Mouse (Mus musculus) spleen, adult 12 weeks (tissue): Measurements from ENCODE around the gene Ccdc8.

Source experiments
- DNase-seq: peaks from one replicate; pipeline ENCODE4 v3.0.0; 2022; ENCODE audit warnings: low spot score

The Ccdc8 gene

GRCm38 (mm10) chr7:17010010-17010347 is 17.5 kb downstream of the Ccdc8 start:
- DNase-seq, result no peak

- no peak for DNase-seq
Observed at GRCm38 (mm10) chr7:17011909-17012590, 19.5 kb downstream of the Ccdc8 start.

GRCm38 (mm10) chr7:17015381-17015780 is 22.9 kb downstream of the Ccdc8 start:
- no peak for DNase-seq

- DNase-seq, result no peak
Observed at GRCm38 (mm10) chr7:17017036-17017435, 24.5 kb downstream of the Ccdc8 start.

GRCm38 (mm10) chr7:17017921-17018320 is 25.4 kb downstream of the Ccdc8 start:
- DNase-seq, result no peak

- no peak for DNase-seq
Observed at GRCm38 (mm10) chr7:17019426-17020166, 27.1 kb downstream of the Ccdc8 start.

GRCm38 (mm10) chr7:17022176-17022575 is 29.7 kb downstream of the Ccdc8 start:
- DNase-seq, result no peak

GRCm38 (mm10) chr7:17023701-17024100 is 31.2 kb downstream of the Ccdc8 start:
- no peak for DNase-seq

GRCm38 (mm10) chr7:17024141-17024540 is 31.6 kb downstream of the Ccdc8 start:
- DNase-seq, result no peak

- no peak for DNase-seq
Observed at GRCm38 (mm10) chr7:17024814-17025504, 32.5 kb downstream of the Ccdc8 start.

- no peak for DNase-seq
Observed at GRCm38 (mm10) chr7:17025505-17025894, 33.0 kb downstream of the Ccdc8 start.

- DNase-seq, result no peak
Observed at GRCm38 (mm10) chr7:17025896-17026622, 33.6 kb downstream of the Ccdc8 start.

- no peak for DNase-seq
Observed at GRCm38 (mm10) chr7:17026710-17027587, 34.4 kb downstream of the Ccdc8 start.

- peak; percentile 66 for DNase-seq
Observed at GRCm38 (mm10) chr7:17027588-17028343, 35.3 kb downstream of the Ccdc8 start, which contains the start of gene Ppp5c. TSS of gene Ppp5c (minus strand) at chr7:17027924.

- DNase-seq, result no peak
Observed at GRCm38 (mm10) chr7:17028923-17029322, 36.4 kb downstream of the Ccdc8 start.

- no peak for DNase-seq
Observed at GRCm38 (mm10) chr7:17030239-17030638, 37.7 kb downstream of the Ccdc8 start.

GRCm38 (mm10) chr7:17038018-17038695 is 45.6 kb downstream of the Ccdc8 start:
- no peak for DNase-seq

- DNase-seq, result no peak
Observed at GRCm38 (mm10) chr7:17039373-17039772, 46.9 kb downstream of the Ccdc8 start.

GRCm38 (mm10) chr7:17045743-17046142 is 53.2 kb downstream of the Ccdc8 start:
- DNase-seq, result no peak
